Mouse (Mus musculus) kidney, adult 9 months (tissue): ENCODE data around the gene Lyar.

Source experiments
- DNase-seq: peaks from one replicate; pipeline ENCODE4 v3.0.0; 2022

The Lyar gene

GRCm38 (mm10) chr5:38256551-38256950, 36.3 kb downstream of the Lyar start:
- no peak for DNase-seq

- no peak for DNase-seq
These were observed 37.9 kb downstream of the Lyar start for GRCm38 (mm10) chr5:38258034-38258772.

GRCm38 (mm10) chr5:38258773-38259146, 38.5 kb downstream of the Lyar start:
- no peak for DNase-seq

GRCm38 (mm10) chr5:38259455-38260106, 39.3 kb downstream of the Lyar start:
- DNase-seq: no peak

- peak; percentile 71 for DNase-seq
These were observed 39.9 kb downstream of the Lyar start, which contains the start of gene Tmem128 for GRCm38 (mm10) chr5:38260107-38260682. Tmem128 (plus strand) TSS chr5:38260185.

- DNase-seq: no peak
These were observed 50.7 kb downstream of the Lyar start for GRCm38 (mm10) chr5:38270942-38271341.

GRCm38 (mm10) chr5:38273831-38274230, 53.6 kb downstream of the Lyar start:
- no peak for DNase-seq

- no peak for DNase-seq
These were observed 55.5 kb downstream of the Lyar start, which contains the start of gene Otop1 for GRCm38 (mm10) chr5:38275771-38276170. Otop1 (plus strand) TSS chr5:38275972.

GRCm38 (mm10) chr5:38276451-38276850, 56.2 kb downstream of the Lyar start:
- DNase-seq: no peak

GRCm38 (mm10) chr5:38277098-38277866, 57.0 kb downstream of the Lyar start:
- no peak for DNase-seq

GRCm38 (mm10) chr5:38277936-38278600, 57.8 kb downstream of the Lyar start:
- DNase-seq: no peak

GRCm38 (mm10) chr5:38280075-38280474, 59.8 kb downstream of the Lyar start:
- no peak for DNase-seq
